Mouse (Mus musculus) macrophage (primary cell): Measurements from ENCODE around the gene Trim8. TPM values are rescaled to one million over a fixed set of nuclear protein-coding genes. Genes with fewer than 3 reads are reported as not detected.

ENCODE experiments used
- H3K27ac ChIP-seq: fragments of 350-480 bp; formaldehyde crosslinking; 2 replicates; pipeline ENCODE4 v1.9.0; 2021
- H3K36me3 ChIP-seq: fragments of 350-480 bp; formaldehyde crosslinking; 2 replicates; pipeline ENCODE4 v1.9.0; 2021; ENCODE audit errors: inconsistent target
- H3K4me3 ChIP-seq: fragments of 350-480 bp; formaldehyde crosslinking; 2 replicates; pipeline ENCODE4 v1.9.0; 2021; ENCODE audit errors: inconsistent target
- H3K79me2 ChIP-seq: fragments of 350-480 bp; formaldehyde crosslinking; 2 replicates; pipeline ENCODE4 v1.9.0; 2021; ENCODE audit errors: inconsistent target
- WGBS: methylation state at CpG from one replicate; pipeline ENCODE4 v1.1.7; 2026; ENCODE audit warnings: inconsistent platforms; ENCODE audit not compliant: missing documents; 5-methylcytosine and 5-hydroxymethylcytosine counted together
- polyA plus RNA-seq: library from polyadenylated mRNA; stranded (reverse); fragments of 250-400 nt; gene quantifications from 3 replicates; pipeline ENCODE4 v1.2.4, GENCODE M21; 2018; ENCODE audit warnings: inconsistent platforms

Trim8 gene
- polyA plus RNA-seq, 1 experiment from 2014 or later = 33.5 TPM

GRCm38 (mm10) chr19:46470364-46471240 is 30.9 kb upstream of the Trim8 start:
- 87% methylated on average over 17 of the region's 17 CpGs for WGBS
- H3K27ac ChIP-seq = no peak overlapping the region

GRCm38 (mm10) chr19:46471324-46472093 is 30.0 kb upstream of the Trim8 start:
- 63% methylated on average over 10 of the region's 10 CpGs for WGBS
- Histone ChIP-seq H3K27ac (no peak overlapping the region), H3K79me2 (no peaks in the 10 kb centered on the region), H3K4me3 (no peak overlapping the region), H3K36me3 (no peaks in the 10 kb centered on the region)

More at GRCm38 (mm10) chr19:46470364-46471240, 30.9 kb upstream of the Trim8 start:
- no peaks in the 10 kb centered on the region for H3K36me3 ChIP-seq
- no peak overlapping the region for H3K4me3 ChIP-seq
- no peaks in the 10 kb centered on the region for H3K79me2 ChIP-seq

GRCm38 (mm10) chr19:46477432-46477845 is 24.1 kb upstream of the Trim8 start:
- Histone ChIP-seq H3K27ac (peak overlapping the region; percentile 90), H3K4me3 (no peak overlapping the region), H3K36me3 (no peaks in the 10 kb centered on the region), H3K79me2 (no peaks in the 10 kb centered on the region)
- WGBS = 87% methylated on average over 9 of the region's 10 CpGs

- WGBS = 86% methylated on average over 4 of the region's 4 CpGs
- Histone ChIP-seq H3K79me2 (no peaks in the 10 kb centered on the region), H3K36me3 (no peaks in the 10 kb centered on the region), H3K27ac (peak overlapping the region; percentile 90), H3K4me3 (no peak overlapping the region)
Observed at GRCm38 (mm10) chr19:46478242-46478641, 23.3 kb upstream of the Trim8 start.

GRCm38 (mm10) chr19:46478826-46479225 is 22.7 kb upstream of the Trim8 start:
- peak overlapping the region; percentile 90 for H3K27ac ChIP-seq
- H3K36me3 ChIP-seq = no peaks in the 10 kb centered on the region
- no peak overlapping the region for H3K4me3 ChIP-seq
- no peaks in the 10 kb centered on the region for H3K79me2 ChIP-seq
- 28% methylated on average over 5 of the region's 5 CpGs for WGBS

GRCm38 (mm10) chr19:46479306-46480075 is 22.0 kb upstream of the Trim8 start:
- no peak overlapping the region for H3K4me3 ChIP-seq
- H3K27ac ChIP-seq = peak overlapping the region; percentile 90
- WGBS = 45% methylated on average over 21 of the region's 21 CpGs
- H3K79me2 ChIP-seq = no peaks in the 10 kb centered on the region
- no peaks in the 10 kb centered on the region for H3K36me3 ChIP-seq

GRCm38 (mm10) chr19:46480624-46481345 is 20.7 kb upstream of the Trim8 start:
- Histone ChIP-seq H3K36me3 (no peaks in the 10 kb centered on the region), H3K4me3 (no peak overlapping the region), H3K79me2 (no peaks in the 10 kb centered on the region), H3K27ac (no peak overlapping the region)
- WGBS = 87% methylated on average over 8 of the region's 10 CpGs

- Histone ChIP-seq H3K36me3 (no peaks in the 10 kb centered on the region), H3K4me3 (no peak overlapping the region), H3K79me2 (no peaks in the 10 kb centered on the region), H3K27ac (no peak overlapping the region)
- WGBS = 90% methylated on average over 2 of the region's 3 CpGs
Observed at GRCm38 (mm10) chr19:46481352-46481751, 20.1 kb upstream of the Trim8 start.

- Histone ChIP-seq H3K27ac (no peak overlapping the region), H3K4me3 (no peak overlapping the region), H3K79me2 (no peaks in the 10 kb centered on the region), H3K36me3 (no peaks in the 10 kb centered on the region)
- 79% methylated on average over 4 of the region's 4 CpGs for WGBS
Observed at GRCm38 (mm10) chr19:46481756-46482155, 19.7 kb upstream of the Trim8 start.

GRCm38 (mm10) chr19:46482896-46483516 is 18.5 kb upstream of the Trim8 start:
- 30% methylated on average over 15 of the region's 17 CpGs for WGBS
- Histone ChIP-seq H3K79me2 (no peaks in the 10 kb centered on the region), H3K36me3 (no peaks in the 10 kb centered on the region), H3K27ac (peak overlapping the region; percentile 44), H3K4me3 (no peak overlapping the region)

GRCm38 (mm10) chr19:46483701-46484328 is 17.7 kb upstream of the Trim8 start:
- H3K4me3 ChIP-seq = no peak overlapping the region
- H3K36me3 ChIP-seq = no peaks in the 10 kb centered on the region
- 86% methylated on average over 15 of the region's 15 CpGs for WGBS
- no peaks in the 10 kb centered on the region for H3K79me2 ChIP-seq
- H3K27ac ChIP-seq = peak overlapping the region; percentile 44; the same call in 1 of the 2 replicates

GRCm38 (mm10) chr19:46484518-46484917 is 17.0 kb upstream of the Trim8 start:
- Histone ChIP-seq H3K4me3 (no peak overlapping the region), H3K36me3 (no peaks in the 10 kb centered on the region), H3K27ac (no peak overlapping the region), H3K79me2 (no peaks in the 10 kb centered on the region)
- WGBS = 80% methylated on average over 5 of the region's 5 CpGs

GRCm38 (mm10) chr19:46485847-46486246 is 15.7 kb upstream of the Trim8 start:
- no peaks in the 10 kb centered on the region for H3K79me2 ChIP-seq
- H3K4me3 ChIP-seq = no peak overlapping the region
- H3K36me3 ChIP-seq = no peaks in the 10 kb centered on the region
- peak overlapping the region; percentile 90 for H3K27ac ChIP-seq
- WGBS = 86% methylated on average over 9 of the region's 9 CpGs
